Mouse (Mus musculus): ENCODE data around the gene Cox7b.

GRCm38 (mm10) chrX:106010762-106011161, 4.7 kb upstream of the Cox7b start:
- no peak for TF ChIP-seq HCFC1 (IDR thresholded peaks at IDR 0.05; ENCODE audit: borderline replicate concordance, insufficient read depth, low read length)
- no peak for TF ChIP-seq ZC3H11A (IDR thresholded peaks at IDR 0.05; ENCODE audit: borderline replicate concordance, low read depth, low read length)
- no peak for TF ChIP-seq CHD2 (IDR thresholded peaks at IDR 0.05; ENCODE audit: low read depth, low read length)
- TF ChIP-seq ZNF384 (IDR thresholded peaks at IDR 0.05; ENCODE audit: low read depth, low read length), result peak; percentile 70
- no peak for TF ChIP-seq MAFK (IDR thresholded peaks at IDR 0.05; ENCODE audit: insufficient read depth, low read depth, low read length)

All from ES-E14 (cell line).